8 mouse cellular contexts compared by ENCODE assay signal in genomic region chr2:105615891-105616733, GRCm38 (mm10). TPM values are rescaled to one million over a fixed set of nuclear protein-coding genes. Genes with fewer than 3 reads are reported as not detected.
DNase-seq lines count a peak whose midpoint lies in the region; ATAC-seq and TF ChIP-seq lines count a peak whose summit lies in the region.

No protein-coding gene starts in this region.

- WGBS in heart, embryonic 15.5 days: 29% methylated on average over 18 of the region's 18 CpGs
- WGBS in liver, postnatal 0 days (ENCODE audit: insufficient replicate concordance): 35% methylated on average over 18 of the region's 18 CpGs

- no peak for TF ChIP-seq EP300 in liver, postnatal 0 days (IDR thresholded peaks at IDR 0.05; ENCODE audit: low read depth)

- H3K9ac ChIP-seq in heart, embryonic 15.5 days: 0 out of 2 replicates have a peak overlapping the region, but pooled peaks have one; percentile 18
- no peak overlapping the region for H3K9ac ChIP-seq in liver, postnatal 0 days (replicated peaks)

- peaks cover 3% of the 10 kb centered on the region; the same call in 1 of the 2 replicates for H3K27me3 ChIP-seq in heart, embryonic 15.5 days
- H3K27me3 ChIP-seq in liver, postnatal 0 days (ENCODE audit: insufficient read depth, low read length): 0 out of 2 replicates have a peak, but pooled peaks cover 3% of the 10 kb centered on the region

- no peak overlapping the region for H3K27ac ChIP-seq in heart, embryonic 15.5 days
- H3K27ac ChIP-seq in liver, postnatal 0 days (ENCODE audit: low read depth): no peak overlapping the region

- peak overlapping the region; percentile 38 for H3K4me3 ChIP-seq in heart, embryonic 15.5 days
- no peak overlapping the region for H3K4me3 ChIP-seq in liver, postnatal 0 days (ENCODE audit: low read depth, low read length)

- peak overlapping the region; percentile 60 for H3K4me2 ChIP-seq in heart, embryonic 15.5 days
- peak overlapping the region; percentile 26; the same call in 1 of the 2 replicates for H3K4me2 ChIP-seq in liver, postnatal 0 days (ENCODE audit: low read depth, low read length)

- peaks cover 7% of the 10 kb centered on the region for H3K4me1 ChIP-seq in heart, embryonic 15.5 days (replicated peaks)
- no peaks in the 10 kb centered on the region for H3K4me1 ChIP-seq in liver, postnatal 0 days (ENCODE audit: insufficient read depth)

- peak; percentile 51; the same call in 1 of the 2 replicates for TF ChIP-seq CTCF in liver, postnatal 0 days (IDR thresholded peaks at IDR 0.05; ENCODE audit: low read depth)

- peak; percentile 41; the same call in 1 of the 2 replicates for ATAC-seq in heart, embryonic 15.5 days (replicated peaks; ENCODE audit: insufficient number of reproducible peaks, insufficient read depth, low FRiP score, low read depth)
- no peak for ATAC-seq in liver, postnatal 0 days

- H3K9me3 ChIP-seq in heart, embryonic 15.5 days (replicated peaks): no peaks in the 10 kb centered on the region
- H3K9me3 ChIP-seq in liver, postnatal 0 days (ENCODE audit: low read length): no peaks in the 10 kb centered on the region

- no peaks in the 10 kb centered on the region for H3K36me3 ChIP-seq in heart, embryonic 15.5 days
- H3K36me3 ChIP-seq in liver, postnatal 0 days (replicated peaks; ENCODE audit: insufficient read depth, low read length): no peaks in the 10 kb centered on the region

- DNase-seq in 416B (ENCODE audit: low read depth): peak; percentile 59
- DNase-seq in R1 (ENCODE audit: low read depth, low spot score): peak; percentile 96
- DNase-seq in embryo, embryonic 11 days: peak; percentile 76
- DNase-seq in kidney, postnatal 36 days: peak; percentile 20 to 71
- DNase-seq in liver, postnatal 0 days: peak; percentile 32
- peak; percentile 59 for DNase-seq in retina, postnatal 7 days (ENCODE audit: low read depth, low spot score)
- DNase-seq in urinary bladder, postnatal 4 days (ENCODE audit: low spot score in 2 of 2): no peak

RNA-seq across cellular contexts. Expression of gene Pax6, which starts 52.6 kb away (rescaled TPM):
- 0.05 and 0.18 TPM in 2 replicates for polyA plus RNA-seq in heart, embryonic 15.5 days (2015; fragmentation: Nextera tagmentation; extraction: Ambion mirVana)
- polyA plus RNA-seq in liver, postnatal 0 days (2015; fragmentation: Nextera tagmentation; extraction: Ambion mirVana): not detected in 2 replicates

Comparison
In these comparisons a context has a peak if more than half of its experiments do, and no peak if none do; other contexts are left out.
1. DNase-seq: peak in 416B (single experiment), R1 (single experiment), embryo, embryonic 11 days (single experiment), kidney, postnatal 36 days (2 of 2), liver, postnatal 0 days (single experiment) and retina, postnatal 7 days (single experiment); none in urinary bladder, postnatal 4 days (0 of 2).